ENCODE assay signal across 20 mouse cellular contexts in the genomic region with DNA sequence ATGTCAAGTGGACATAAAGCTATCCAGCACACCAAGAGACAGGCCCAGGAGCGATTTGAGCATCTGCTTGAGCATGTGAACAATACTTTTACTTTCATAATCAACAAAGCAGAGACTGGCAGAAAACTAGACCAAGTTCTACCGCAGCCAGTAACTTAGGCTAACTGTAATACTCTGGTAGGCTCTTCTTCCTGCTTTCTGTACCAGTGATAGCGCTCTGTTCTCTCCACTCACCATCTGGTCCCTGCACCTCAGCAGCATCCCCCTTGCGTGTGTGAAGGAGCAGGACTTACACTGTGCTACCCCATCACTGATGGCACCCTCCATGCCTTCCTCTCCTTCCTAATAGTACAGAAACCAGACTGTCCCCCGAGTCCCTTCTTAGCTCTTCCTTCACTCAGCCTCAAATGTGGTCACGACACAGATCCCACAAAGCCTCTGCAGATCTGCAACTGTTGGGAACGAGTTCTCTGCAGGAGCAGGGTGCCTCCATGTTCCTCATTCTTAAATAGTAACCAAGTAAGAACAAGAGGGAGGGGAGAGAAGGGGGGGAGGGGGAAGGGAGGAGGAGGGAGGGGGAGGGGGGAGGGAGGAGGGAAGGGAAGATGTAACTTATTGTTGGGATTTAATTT.
A peak's percentile ranks its signal among the peaks of the same experiment; 100 is the strongest.
DNase-seq lines count a peak whose midpoint lies in the region; ATAC-seq lines count a peak whose summit lies in the region.
"Had no signal": no experiment of that assay in that cellular context is flagged by ENCODE, and none has a peak within 500 bp of the region (broad histone marks: within the 10 kb centered on the region; RNA-seq: fewer than 3 reads in every experiment).

No protein-coding gene starts in this region.

- no peak overlapping the region for H3K4me3 ChIP-seq in heart, embryonic 10.5 days
- H3K4me3 ChIP-seq in midbrain, embryonic 14.5 days (replicated peaks; ENCODE audit: low read depth, low read length): no peak overlapping the region
- H3K4me3 ChIP-seq in midbrain, embryonic 13.5 days (replicated peaks): no peak overlapping the region
- H3K4me3 ChIP-seq: embryonic facial prominence, embryonic 12.5 days; forebrain, embryonic 15.5 days; heart, adult 2 months; stomach, embryonic 15.5 days had no signal

- peaks cover 17% of the 10 kb centered on the region; the same call in 1 of the 2 replicates for H3K4me1 ChIP-seq in heart, embryonic 10.5 days
- H3K4me1 ChIP-seq in midbrain, embryonic 14.5 days (ENCODE audit: control insufficient read depth, insufficient read depth, low read length): no peaks in the 10 kb centered on the region
- H3K4me1 ChIP-seq in midbrain, embryonic 13.5 days (replicated peaks): no peaks in the 10 kb centered on the region
- H3K4me1 ChIP-seq: embryonic facial prominence, embryonic 12.5 days; forebrain, embryonic 15.5 days; stomach, embryonic 15.5 days had no signal

- H3K4me2 ChIP-seq in midbrain, embryonic 14.5 days (ENCODE audit: low read length): no peak overlapping the region
- no peak overlapping the region for H3K4me2 ChIP-seq in midbrain, embryonic 13.5 days (replicated peaks)
- H3K4me2 ChIP-seq: embryonic facial prominence, embryonic 12.5 days; forebrain, embryonic 15.5 days; stomach, embryonic 15.5 days had no signal

- 83% methylated on average over 7 of the region's 7 CpGs for WGBS in heart, embryonic 10.5 days
- WGBS in midbrain, embryonic 14.5 days: 91% methylated on average over 7 of the region's 7 CpGs
- 86% methylated on average over 7 of the region's 7 CpGs for WGBS in midbrain, embryonic 13.5 days

- ATAC-seq in midbrain, embryonic 14.5 days (ENCODE audit: low FRiP score, low TSS enrichment): 0 out of 2 replicates have a peak, but pooled peaks have one; percentile 39
- no peak for ATAC-seq in midbrain, embryonic 13.5 days
- ATAC-seq in megakaryocyte, adult 5-6 weeks (ENCODE audit: poor library complexity, severe bottlenecking): peak; percentile 46; the same call in 1 of the 2 replicates
- ATAC-seq: forebrain, embryonic 15.5 days; hindbrain, embryonic 16.5 days; Patski had no signal

- no peak overlapping the region for H3K27ac ChIP-seq in heart, embryonic 10.5 days
- H3K27ac ChIP-seq in midbrain, embryonic 14.5 days (replicated peaks; ENCODE audit: low read depth, low read length): no peak overlapping the region
- no peak overlapping the region for H3K27ac ChIP-seq in midbrain, embryonic 13.5 days
- H3K27ac ChIP-seq: embryonic facial prominence, embryonic 12.5 days; forebrain, embryonic 15.5 days; heart, adult 2 months; stomach, embryonic 15.5 days had no signal

- H3K9ac ChIP-seq in midbrain, embryonic 14.5 days (replicated peaks; ENCODE audit: low read length): no peak overlapping the region
- H3K9ac ChIP-seq in midbrain, embryonic 13.5 days (replicated peaks): no peak overlapping the region
- H3K9ac ChIP-seq: embryonic facial prominence, embryonic 12.5 days; forebrain, embryonic 15.5 days; stomach, embryonic 15.5 days had no signal

- no peaks in the 10 kb centered on the region for H3K9me3 ChIP-seq in heart, embryonic 10.5 days
- no peaks in the 10 kb centered on the region for H3K9me3 ChIP-seq in midbrain, embryonic 14.5 days (ENCODE audit: control insufficient read depth, low read length)
- no peaks in the 10 kb centered on the region for H3K9me3 ChIP-seq in midbrain, embryonic 13.5 days
- H3K9me3 ChIP-seq: embryonic facial prominence, embryonic 12.5 days; forebrain, embryonic 15.5 days; stomach, embryonic 15.5 days had no signal

- no peaks in the 10 kb centered on the region; the same call in 1 of the 2 replicates for H3K36me3 ChIP-seq in heart, embryonic 10.5 days
- no peaks in the 10 kb centered on the region for H3K36me3 ChIP-seq in midbrain, embryonic 14.5 days (ENCODE audit: control insufficient read depth, insufficient read depth, low read length)
- no peaks in the 10 kb centered on the region for H3K36me3 ChIP-seq in midbrain, embryonic 13.5 days
- H3K36me3 ChIP-seq: embryonic facial prominence, embryonic 12.5 days; forebrain, embryonic 15.5 days; stomach, embryonic 15.5 days had no signal

- intact Hi-C loops in left cerebral cortex, postnatal 14 days (cut with DNase I): no loop called here

- H3K27me3 ChIP-seq in heart, embryonic 10.5 days (ENCODE audit: insufficient read depth, poor library complexity, severe bottlenecking): no peaks in the 10 kb centered on the region
- H3K27me3 ChIP-seq in midbrain, embryonic 14.5 days (ENCODE audit: control insufficient read depth, insufficient read depth, low read length): no peaks in the 10 kb centered on the region
- H3K27me3 ChIP-seq in midbrain, embryonic 13.5 days: no peaks in the 10 kb centered on the region
- H3K27me3 ChIP-seq: embryonic facial prominence, embryonic 12.5 days; forebrain, embryonic 15.5 days; Patski; stomach, embryonic 15.5 days had no signal

- DNase-seq in heart, adult 11 months: peak; percentile 76
- DNase-seq in heart, embryonic 10.5 days (ENCODE audit: low spot score): no peak
- no peak for DNase-seq in midbrain, embryonic 14.5 days
- peak; percentile 49 for DNase-seq in thymus, postnatal 4 days
- DNase-seq in adrenal gland, adult 2 months: no peak
- DNase-seq in left cerebral cortex, postnatal 14 days (ENCODE audit: low spot score in 2 of 2): no peak
- DNase-seq: adrenal gland, postnatal 36 days; heart, postnatal 14 days; kidney, adult 9 months; liver; lung, adult 2 months; lung, postnatal 36 days had no signal

Comparison
In these comparisons a context has a peak if more than half of its experiments do, and no peak if none do; other contexts are left out.
1. DNase-seq: peak in heart, adult 11 months (single experiment) and thymus, postnatal 4 days (single experiment); none in heart, embryonic 10.5 days (single experiment), midbrain, embryonic 14.5 days (single experiment), adrenal gland, adult 2 months (single experiment) and left cerebral cortex, postnatal 14 days (0 of 2).